Mouse (Mus musculus): Measurements from ENCODE around the gene Foxp1.

Foxp1 gene

GRCm38 (mm10) chr6:99207226-99207885 lies 315.2 kb downstream of the Foxp1 start:
- DNase-seq (ENCODE audit: low spot score in 2 of 2): no peak

- no peak for DNase-seq (ENCODE audit: low spot score in 2 of 2)
Measured at GRCm38 (mm10) chr6:99206437-99206870, 316.1 kb downstream of the Foxp1 start.

- no peak for DNase-seq (ENCODE audit: low spot score in 2 of 2)
Measured at GRCm38 (mm10) chr6:99205587-99206436, 316.7 kb downstream of the Foxp1 start.

GRCm38 (mm10) chr6:99204780-99205586 lies 317.5 kb downstream of the Foxp1 start:
- no peak for DNase-seq (ENCODE audit: low spot score in 2 of 2)

- DNase-seq (ENCODE audit: low spot score in 2 of 2): no peak
Measured at GRCm38 (mm10) chr6:99204052-99204779, 318.3 kb downstream of the Foxp1 start.

GRCm38 (mm10) chr6:99203231-99203630 lies 319.3 kb downstream of the Foxp1 start:
- DNase-seq (ENCODE audit: low spot score in 2 of 2): no peak

- no peak for DNase-seq (ENCODE audit: low spot score in 2 of 2)
Measured at GRCm38 (mm10) chr6:99202781-99203180, 319.7 kb downstream of the Foxp1 start.

GRCm38 (mm10) chr6:99201271-99201705 lies 321.2 kb downstream of the Foxp1 start:
- DNase-seq (ENCODE audit: low spot score in 2 of 2): no peak

GRCm38 (mm10) chr6:99200656-99201055 lies 321.9 kb downstream of the Foxp1 start:
- no peak for DNase-seq (ENCODE audit: low spot score in 2 of 2)

- DNase-seq (ENCODE audit: low spot score in 2 of 2): no peak
Measured at GRCm38 (mm10) chr6:99199277-99199676, 323.2 kb downstream of the Foxp1 start.

- no peak for DNase-seq (ENCODE audit: low spot score in 2 of 2)
Measured at GRCm38 (mm10) chr6:99193697-99194096, 328.8 kb downstream of the Foxp1 start.

- DNase-seq (ENCODE audit: low spot score in 2 of 2): no peak
Measured at GRCm38 (mm10) chr6:99191636-99192137, 330.8 kb downstream of the Foxp1 start.

- DNase-seq (ENCODE audit: low spot score in 2 of 2): no peak
Measured at GRCm38 (mm10) chr6:99191041-99191635, 331.4 kb downstream of the Foxp1 start.

- no peak for DNase-seq (ENCODE audit: low spot score in 2 of 2)
Measured at GRCm38 (mm10) chr6:99189967-99190366, 332.6 kb downstream of the Foxp1 start.

GRCm38 (mm10) chr6:99188366-99189216 lies 333.9 kb downstream of the Foxp1 start:
- no peak for DNase-seq (ENCODE audit: low spot score in 2 of 2)

GRCm38 (mm10) chr6:99187914-99188313 lies 334.6 kb downstream of the Foxp1 start:
- no peak for DNase-seq (ENCODE audit: low spot score in 2 of 2)

- no peak for DNase-seq (ENCODE audit: low spot score in 2 of 2)
Measured at GRCm38 (mm10) chr6:99187415-99187814, 335.1 kb downstream of the Foxp1 start.

- DNase-seq (ENCODE audit: low spot score in 2 of 2): no peak
Measured at GRCm38 (mm10) chr6:99186569-99186968, 336.0 kb downstream of the Foxp1 start.

GRCm38 (mm10) chr6:99185797-99186196 lies 336.7 kb downstream of the Foxp1 start:
- no peak for DNase-seq (ENCODE audit: low spot score in 2 of 2)

GRCm38 (mm10) chr6:99184051-99184450 lies 338.5 kb downstream of the Foxp1 start:
- DNase-seq (ENCODE audit: low spot score in 2 of 2): no peak
